In genomic region chr1:192070618-192071051, GRCm38 (mm10) we compare ENCODE assay signal across 8 mouse cellular contexts. TPM values are rescaled to one million over a fixed set of nuclear protein-coding genes. Genes with fewer than 3 reads are reported as not detected.
DNase-seq lines count a peak whose midpoint lies in the region; TF ChIP-seq lines count a peak whose summit lies in the region.
"Had no signal": no experiment of that assay in that cellular context is flagged by ENCODE, and none has a peak within 500 bp of the region (broad histone marks: within the 10 kb centered on the region; RNA-seq: fewer than 3 reads in every experiment).

No protein-coding gene starts in this region.

- H3K4me1 ChIP-seq in bone marrow macrophage, adult 2 months (ENCODE audit: control insufficient read depth, insufficient read depth, low read length) = peaks cover 16% of the 10 kb centered on the region
- peaks cover 12% of the 10 kb centered on the region for H3K4me1 ChIP-seq in heart, adult 2 months (ENCODE audit: control insufficient read depth, insufficient read depth, low read length)

- no peaks in the 10 kb centered on the region for H3K27me3 ChIP-seq in heart, adult 2 months (ENCODE audit: control insufficient read depth, insufficient read depth, low read length)

- 0 out of 2 replicates have a peak overlapping the region, but pooled peaks have one; percentile 10 for H3K27ac ChIP-seq in bone marrow macrophage, adult 2 months (ENCODE audit: insufficient read depth, low read depth, low read length)
- H3K27ac ChIP-seq in heart, adult 2 months = peak overlapping the region; percentile 4; the same call in 1 of the 2 replicates
- H3K27ac ChIP-seq in macrophage = peak overlapping the region; percentile 17

- H3K36me3 ChIP-seq in heart, adult 2 months (ENCODE audit: control insufficient read depth, insufficient read depth, low read length) = peaks cover 2% of the 10 kb centered on the region; the same call in 1 of the 2 replicates
- peaks cover 21% of the 10 kb centered on the region for H3K36me3 ChIP-seq in macrophage (ENCODE audit: inconsistent target)

- H3K79me2 ChIP-seq in heart, adult 2 months (replicated peaks; ENCODE audit: control insufficient read depth, insufficient read depth, low read length) = no peaks in the 10 kb centered on the region
- no peaks in the 10 kb centered on the region; the same call in 1 of the 2 replicates for H3K79me2 ChIP-seq in macrophage (ENCODE audit: inconsistent target)

- TF ChIP-seq CTCF in bone marrow macrophage, adult 2 months (IDR thresholded peaks at IDR 0.05; ENCODE audit: low read depth, low read length) = no peak
- TF ChIP-seq CTCF in heart, adult 2 months (IDR thresholded peaks at IDR 0.05) = peak; percentile 35

- intact Hi-C loops in heart, adult 2 months (cut with DNase I) = loop anchor here (2.0 kb wide), 1 partner anchor 20 kb away; no protein-coding TSS in a partner anchor
- intact Hi-C loops in left cerebral cortex, postnatal 14 days (cut with DNase I) = no loop called here

- 42% methylated on average over 3 of the region's 3 CpGs for WGBS in heart, adult 2 months
- WGBS in macrophage (ENCODE audit: missing documents) = 12% methylated on average over 3 of the region's 3 CpGs

- no peak for TF ChIP-seq POLR2A in bone marrow macrophage, adult 2 months (IDR thresholded peaks at IDR 0.05; ENCODE audit: borderline replicate concordance, low read depth, low read length)
- no peak for TF ChIP-seq POLR2A in heart, adult 2 months (IDR thresholded peaks at IDR 0.05; ENCODE audit: insufficient read depth, low read depth, low read length)

- H3K4me3 ChIP-seq in bone marrow macrophage, adult 2 months (ENCODE audit: insufficient read depth, low read length) = peak overlapping the region; percentile 12; the same call in 1 of the 2 replicates
- H3K4me3 ChIP-seq in heart, adult 2 months = no peak overlapping the region
- no peak overlapping the region for H3K4me3 ChIP-seq in macrophage (ENCODE audit: inconsistent target)

- no peak for TF ChIP-seq EP300 in heart, adult 2 months (IDR thresholded peaks at IDR 0.05; ENCODE audit: insufficient read depth, low read depth, low read length)

- H3K9ac ChIP-seq in heart, adult 2 months (ENCODE audit: low read depth, low read length) = no peak overlapping the region

- peak; percentile 25 to 27 for DNase-seq in left cerebral cortex, adult 18-20 months (ENCODE audit: low spot score in 2 of 2)
- no peak for DNase-seq in left cerebral cortex, adult 11 months (ENCODE audit: low spot score)
- DNase-seq in heart, adult 2 months = peak in 1 of 2 experiments; percentile 50
- no peak for DNase-seq in urinary bladder, adult 18-20 months (ENCODE audit: low spot score in 2 of 2)
- no peak for DNase-seq in left cerebral cortex, postnatal 14 days (ENCODE audit: low spot score in 2 of 2)
- DNase-seq: adrenal gland, postnatal 36 days had no signal

RNA-seq across cellular contexts. Expression of gene Traf5, which starts 21.7 kb away (rescaled TPM):
- 1 to 10 TPM; 4.6 to 7.4 TPM for total RNA-seq in left cerebral cortex, adult 18-20 months (2021)
- 27.2 and 29.8 TPM in 2 replicates for polyA plus RNA-seq in bone marrow macrophage, adult 2 months (2012; ENCODE audit: insufficient read depth, insufficient read length, missing spikeins)
- 1 to 10 TPM; 3.9 to 4.3 TPM for total RNA-seq in heart, adult 2 months (2021)
- 4.4 and 5.1 TPM in 2 replicates for polyA plus RNA-seq in heart, adult 2 months (2012; rRNA removed)
- 100 to 1,000 TPM in 1 of 26 experiments, 10 to 100 TPM in 25; 14.5 to 134 (median 47.7) TPM for total RNA-seq in macrophage (2018; cell fraction: chromatin; rRNA removed)
- 10 to 100 TPM in 24 of 26 experiments, 1 to 10 TPM in 2; 8.2 to 22.8 (median 16.7) TPM for total RNA-seq in macrophage (2018; cell fraction: cytosol; rRNA removed)
- 10 to 100 TPM; 11.6 to 42.9 (median 24.2) TPM for total RNA-seq in macrophage (2018; cell fraction: nucleus; rRNA removed)
- polyA plus RNA-seq in macrophage (2018) = 8.7 to 19.3 TPM (median 11.1 TPM) in 3 replicates
- 1 to 10 TPM; 6.4 to 6.8 TPM for total RNA-seq in left cerebral cortex, postnatal 14 days (2021)

Comparison
In these comparisons a context has a peak if more than half of its experiments do, and no peak if none do; other contexts are left out.
1. DNase-seq: peak in left cerebral cortex, adult 18-20 months (2 of 2); none in left cerebral cortex, adult 11 months (single experiment), urinary bladder, adult 18-20 months (0 of 2) and left cerebral cortex, postnatal 14 days (0 of 2).
2. Peak in every context shown above with its lines, with median percentiles within 50 percentile points of each other: H3K27ac ChIP-seq.